Mouse (Mus musculus) adrenal gland, postnatal 0 days (tissue): ENCODE data around the gene Rem2. TPM values are rescaled to one million over a fixed set of nuclear protein-coding genes. Genes with fewer than 3 reads are reported as not detected.

Source experiments
- polyA plus RNA-seq: library from polyadenylated mRNA; unstranded; fragments of >200 nt; fragmentation: Nextera tagmentation; extraction: Ambion mirVana; gene quantifications from 2 replicates; pipeline ENCODE4 v1.2.1, GENCODE M21; 2015

The Rem2 gene
- polyA plus RNA-seq = 1.4 and 2.5 TPM in 2 replicates

GRCm38 (mm10) chr14:54475941-54476844, at the start of gene Rem2:
Gene Rem2 (plus strand): TSS chr14:54476100.

GRCm38 (mm10) chr14:54426689-54427398, 49.1 kb upstream of the Rem2 start, which contains the start of gene Mrpl52:
Gene Mrpl52 (plus strand): TSS chr14:54426909.

DNA sequence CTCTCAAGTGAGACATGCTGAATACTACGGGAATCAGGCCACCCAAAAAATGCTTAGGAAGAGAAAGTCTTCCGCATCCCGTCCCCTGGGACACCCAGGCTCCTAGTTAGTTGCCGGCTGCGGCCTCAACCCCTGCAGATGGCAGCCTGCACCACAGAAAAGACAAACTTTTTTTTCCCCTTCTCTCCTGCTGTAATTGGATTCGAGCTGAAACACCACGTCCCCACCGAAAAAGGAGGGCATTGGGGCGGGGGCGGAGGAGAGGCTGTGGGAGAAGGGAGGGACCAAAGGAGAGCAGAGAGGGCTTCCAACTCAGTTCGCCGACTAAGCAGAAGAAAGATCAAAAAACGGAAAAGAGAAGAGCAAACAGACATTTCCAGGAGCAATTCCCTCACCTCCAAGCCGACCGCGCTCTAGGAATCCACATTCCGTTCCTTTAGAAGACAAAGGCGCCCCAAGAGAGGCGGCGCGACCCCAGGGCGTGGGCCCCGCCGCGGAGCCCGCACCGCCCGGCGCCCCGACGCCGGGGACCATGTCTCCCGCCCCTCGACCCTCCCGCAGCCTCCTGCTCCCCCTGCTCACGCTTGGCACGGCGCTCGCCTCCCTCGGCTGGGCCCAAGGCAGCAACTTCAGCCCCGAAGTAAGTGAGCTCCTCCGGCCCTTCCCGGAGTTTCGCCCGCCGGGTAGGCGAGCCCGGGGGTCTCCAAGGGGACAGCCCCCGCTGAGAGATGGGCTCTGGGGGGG, 44.4 kb upstream of the Rem2 start, which contains the start of gene Mmp14:
Gene Mmp14, plus strand, starts transcription at position 279 of the 744 bp plus-strand sequence.

GRCm38 (mm10) chr14:54463959-54464292, 12.0 kb upstream of the Rem2 start, which contains the start of gene Lrp10:
Gene Lrp10 (plus strand): TSS chr14:54464137.

Other genes starting within 250 kb of the Rem2 start
- 461 and 630 TPM in 2 replicates for gene Dad1, start 222.0 kb upstream of the Rem2 start, polyA plus RNA-seq
- gene Abhd4, start 221.9 kb upstream of the Rem2 start, polyA plus RNA-seq = 121 and 288 TPM in 2 replicates
- gene Olfr49, start 191.2 kb upstream of the Rem2 start, polyA plus RNA-seq = 0.30 and 0.68 TPM in 2 replicates
- 48.2 and 81.3 TPM in 2 replicates for gene Oxa1l, start 115.3 kb upstream of the Rem2 start, polyA plus RNA-seq
- gene Slc7a7, start 58.3 kb upstream of the Rem2 start, polyA plus RNA-seq = 5.4 and 5.6 TPM in 2 replicates
- gene Mrpl52, start 49.2 kb upstream of the Rem2 start, polyA plus RNA-seq = 384 and 418 TPM in 2 replicates
- 105 and 119 TPM in 2 replicates for gene Mmp14, start 44.5 kb upstream of the Rem2 start, polyA plus RNA-seq
- 44.9 and 74.5 TPM in 2 replicates for gene Lrp10, start 12.0 kb upstream of the Rem2 start, polyA plus RNA-seq
- gene Prmt5, start 41.4 kb downstream of the Rem2 start, polyA plus RNA-seq = 27.4 and 39.2 TPM in 2 replicates
- gene Haus4, start 78.5 kb downstream of the Rem2 start, polyA plus RNA-seq = 36.1 and 74.7 TPM in 2 replicates
- gene Ajuba, start 101.5 kb downstream of the Rem2 start, polyA plus RNA-seq = 14.2 and 19.9 TPM in 2 replicates
- gene 4931414P19Rik, start 129.9 kb downstream of the Rem2 start, polyA plus RNA-seq = 3.4 and 3.5 TPM in 2 replicates
- gene Psmb5, start 141.9 kb downstream of the Rem2 start, polyA plus RNA-seq = 435 and 451 TPM in 2 replicates
- gene Psmb11, start 145.3 kb downstream of the Rem2 start, polyA plus RNA-seq = 0.03 TPM in 1 of 2 replicates, not detected in the other
- not detected in 2 replicates for gene Gm17606, start 164.9 kb downstream of the Rem2 start, polyA plus RNA-seq
- gene Cdh24, start 165.3 kb downstream of the Rem2 start, polyA plus RNA-seq = 0.80 and 0.84 TPM in 2 replicates
- 88.8 and 106 TPM in 2 replicates for gene 1700123O20Rik, start 210.1 kb downstream of the Rem2 start, polyA plus RNA-seq
- gene Acin1, start 210.8 kb downstream of the Rem2 start, polyA plus RNA-seq = 49.4 and 65.2 TPM in 2 replicates
- gene Gm29776, start 222.7 kb downstream of the Rem2 start, polyA plus RNA-seq = 0.11 and 0.19 TPM in 2 replicates
- 0.77 and 1.2 TPM in 2 replicates for gene Cebpe, start 236.1 kb downstream of the Rem2 start, polyA plus RNA-seq